Mouse (Mus musculus): Measurements from ENCODE around the gene Triap1.

The Triap1 gene

GRCm38 (mm10) chr5:115392969-115393368, 51.9 kb downstream of the Triap1 start:
- DNase-seq (ENCODE audit: low spot score in 2 of 2) = no peak

All from urinary bladder, postnatal 36 days (tissue).